Mouse (Mus musculus): ENCODE results near the gene Car9.

GRCm38 (mm10) chr4:43506536-43507185 lies at the start of gene Car9:
- TF ChIP-seq CTCF (IDR thresholded peaks at IDR 0.05; ENCODE audit: low read depth) = no peak
- TF ChIP-seq EP300 (IDR thresholded peaks at IDR 0.05; ENCODE audit: low read depth) = no peak

Measured in liver, embryonic 14.5 days (tissue).